Mouse (Mus musculus) neural tube, embryonic 13.5 days (tissue): Measurements from ENCODE around the gene L3mbtl2. TPM values are rescaled to one million over a fixed set of nuclear protein-coding genes. Genes with fewer than 3 reads are reported as not detected.

Experiments
- ATAC-seq: fragments of 200-750 bp; cut with Nextera tagmentation; 2 replicates; pipeline ENCODE4 v1.8.0; 2017; ENCODE audit warnings: low read depth, mild to moderate bottlenecking, moderate TSS enrichment, moderate library complexity
- H3K27ac ChIP-seq: fragments of 300-500 bp; sonication (generic); replicated peaks from 2 replicates; pipeline ENCODE4 v1.5.1; 2015; ENCODE audit warnings: moderate library complexity, mild to moderate bottlenecking, inconsistent platforms
- H3K27me3 ChIP-seq: fragments of 300-500 bp; sonication (generic); 2 replicates; pipeline ENCODE4 v1.6.1; 2015; ENCODE audit warnings: mild to moderate bottlenecking, inconsistent platforms
- H3K36me3 ChIP-seq: fragments of 300-500 bp; sonication (generic); 2 replicates; pipeline ENCODE4 v1.6.1; 2015; ENCODE audit warnings: mild to moderate bottlenecking, inconsistent platforms
- H3K4me1 ChIP-seq: fragments of 300-500 bp; sonication (generic); replicated peaks from 2 replicates; pipeline ENCODE4 v1.6.1; 2015; ENCODE audit warnings: inconsistent platforms
- H3K4me2 ChIP-seq: fragments of 300-500 bp; sonication (generic); 2 replicates; pipeline ENCODE4 v1.6.1; 2015; ENCODE audit warnings: inconsistent platforms, mild to moderate bottlenecking, moderate library complexity
- H3K4me3 ChIP-seq: fragments of 300-500 bp; sonication (generic); 2 replicates; pipeline ENCODE4 v1.5.1; 2015; ENCODE audit warnings: mild to moderate bottlenecking, inconsistent platforms
- H3K9ac ChIP-seq: fragments of 300-500 bp; sonication (generic); 2 replicates; pipeline ENCODE4 v1.6.1; 2015; ENCODE audit warnings: moderate library complexity, mild to moderate bottlenecking, inconsistent platforms
- H3K9me3 ChIP-seq: fragments of 300-500 bp; sonication (generic); 2 replicates; pipeline ENCODE4 v1.6.1; 2016; ENCODE audit warnings: inconsistent platforms
- WGBS: fragments of 180-500 bp; shearing (Covaris S2); methylation state at CpG from one replicate; pipeline ENCODE4 v1.1.7; 2015; 5-methylcytosine and 5-hydroxymethylcytosine counted together
- polyA plus RNA-seq: library from polyadenylated mRNA; unstranded; fragments of >200 nt; fragmentation: Nextera tagmentation; extraction: Ambion mirVana; gene quantifications from 2 replicates; pipeline ENCODE4 v1.2.1, GENCODE M21; 2015

L3mbtl2 gene
- polyA plus RNA-seq: 23.1 and 27.0 TPM in 2 replicates

DNA sequence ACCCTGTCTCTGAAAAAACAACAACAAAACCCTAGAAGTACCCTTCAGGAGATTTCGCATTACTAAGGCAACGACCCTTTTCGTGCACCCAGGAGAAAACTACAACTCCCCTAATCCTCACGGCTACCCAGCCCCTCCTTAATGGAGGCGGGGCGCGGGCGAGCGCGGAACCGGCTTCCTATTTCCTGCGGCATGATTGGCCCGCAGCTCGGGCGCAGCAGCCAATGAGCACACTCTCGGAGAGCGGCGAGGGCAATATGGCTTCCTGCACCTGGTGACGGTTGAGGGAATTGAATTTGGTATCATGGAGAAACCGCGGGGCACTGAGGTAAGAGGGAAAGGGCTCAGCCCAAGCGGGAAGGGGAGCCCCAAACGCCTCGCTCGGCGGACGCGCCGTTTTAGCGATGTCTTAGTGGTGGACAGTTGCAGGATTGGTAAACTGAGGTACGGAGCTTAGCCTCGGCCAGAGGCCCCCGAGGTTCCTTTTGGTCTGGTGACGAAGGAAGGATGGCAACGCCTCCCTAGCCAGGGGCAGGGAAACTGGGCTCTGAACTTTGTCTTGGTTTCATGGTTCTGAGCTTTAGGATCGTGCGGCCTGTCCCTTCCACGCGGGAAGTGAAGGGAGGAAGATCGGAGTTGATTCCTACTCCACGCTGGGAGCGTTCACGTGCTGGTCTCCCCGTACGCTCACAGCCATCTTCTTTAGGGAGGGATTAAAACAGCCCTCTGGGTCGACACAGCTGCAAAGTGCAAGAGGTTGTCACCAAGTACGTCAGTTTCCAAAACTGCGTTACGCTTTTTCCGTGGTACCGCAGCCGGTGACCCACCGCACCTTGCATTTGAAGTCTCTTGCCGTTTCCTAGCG, at the start of gene L3mbtl2:
Gene L3mbtl2 (plus strand): TSS at position 193 of the 865 bp plus-strand sequence.
- peak within 1 kb of the TSS; percentile 95 for H3K4me2 ChIP-seq
- under 1% methylated on average over 55 of the region's 55 CpGs for WGBS
- H3K27ac ChIP-seq: peak within 1 kb of the TSS; percentile 56; the same call in 1 of the 2 replicates
- H3K27me3 ChIP-seq: no peaks in the 10 kb centered on the region
- H3K9ac ChIP-seq: peak within 1 kb of the TSS; percentile 81
- H3K4me3 ChIP-seq: peak within 1 kb of the TSS; percentile 91
- ATAC-seq: peak; percentile 99
- peaks cover 10% of the 10 kb centered on the region for H3K4me1 ChIP-seq
- peaks cover 22% of the 10 kb centered on the region for H3K36me3 ChIP-seq
- no peaks in the 10 kb centered on the region for H3K9me3 ChIP-seq

DNA sequence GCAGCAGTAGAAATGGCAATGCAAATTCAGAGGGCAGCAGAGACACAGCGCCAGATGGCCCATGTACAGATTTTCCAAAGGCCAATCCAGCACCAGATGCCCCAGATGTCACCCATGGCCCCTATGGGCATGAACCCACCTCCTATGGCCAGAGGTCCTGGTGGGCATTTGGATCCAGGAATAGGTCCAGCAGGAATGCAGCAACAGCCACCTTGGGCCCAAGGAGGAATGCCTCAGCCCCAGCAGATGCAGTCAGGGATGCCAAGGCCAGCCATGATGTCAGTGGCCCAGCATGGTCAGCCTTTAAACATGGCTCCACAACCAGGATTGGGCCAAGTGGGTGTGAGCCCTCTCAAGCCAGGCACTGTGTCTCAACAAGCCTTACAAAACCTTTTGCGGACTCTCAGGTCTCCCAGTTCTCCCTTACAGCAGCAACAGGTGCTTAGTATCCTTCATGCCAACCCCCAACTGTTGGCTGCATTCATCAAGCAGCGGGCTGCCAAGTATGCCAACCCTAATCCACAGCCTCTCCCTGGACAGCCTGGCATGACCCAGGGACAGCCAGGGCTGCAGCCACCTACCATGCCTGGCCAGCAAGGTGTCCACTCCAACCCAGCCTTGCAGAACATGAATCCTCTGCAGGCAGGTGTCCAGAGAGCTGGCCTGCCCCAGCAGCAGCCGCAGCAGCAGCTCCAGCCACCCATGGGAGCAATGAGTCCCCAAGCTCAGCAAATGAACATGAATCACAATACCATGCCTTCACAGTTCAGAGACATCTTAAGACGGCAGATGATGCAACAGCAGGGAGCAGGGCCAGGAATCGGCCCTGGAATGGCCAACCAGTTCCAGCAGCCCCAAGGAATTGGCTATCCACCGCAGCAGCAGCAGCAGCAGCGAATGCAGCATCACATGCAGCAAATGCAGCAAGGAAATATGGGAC, 13.9 kb upstream of the L3mbtl2 start:
- H3K36me3 ChIP-seq: peaks cover 78% of the 10 kb centered on the region
- no peak overlapping the region for H3K9ac ChIP-seq
- 0 out of 2 replicates have a peak, but pooled peaks cover 3% of the 10 kb centered on the region for H3K9me3 ChIP-seq
- 92% methylated on average over 8 of the region's 8 CpGs for WGBS
- H3K27me3 ChIP-seq: no peaks in the 10 kb centered on the region
- H3K4me2 ChIP-seq: no peak overlapping the region
- no peaks in the 10 kb centered on the region for H3K4me1 ChIP-seq
- no peak overlapping the region for H3K27ac ChIP-seq
- no peak for ATAC-seq
- no peak overlapping the region for H3K4me3 ChIP-seq

DNA sequence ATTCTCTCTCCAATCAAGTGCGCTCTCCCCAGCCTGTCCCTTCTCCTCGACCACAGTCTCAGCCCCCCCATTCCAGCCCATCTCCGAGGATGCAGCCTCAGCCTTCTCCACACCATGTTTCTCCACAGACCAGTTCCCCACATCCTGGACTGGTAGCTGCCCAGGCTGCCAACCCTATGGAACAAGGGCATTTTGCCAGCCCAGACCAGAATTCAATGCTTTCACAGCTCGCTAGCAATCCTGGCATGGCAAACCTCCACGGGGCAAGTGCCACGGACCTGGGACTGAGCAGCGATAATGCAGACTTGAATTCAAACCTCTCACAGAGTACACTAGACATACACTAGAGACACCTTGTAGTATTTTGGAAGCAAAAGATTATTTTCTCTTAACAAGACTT, 13.1 kb upstream of the L3mbtl2 start:
- H3K27me3 ChIP-seq: no peaks in the 10 kb centered on the region
- no peaks in the 10 kb centered on the region for H3K4me1 ChIP-seq
- H3K9me3 ChIP-seq: 0 out of 2 replicates have a peak, but pooled peaks cover 3% of the 10 kb centered on the region
- peaks cover 69% of the 10 kb centered on the region for H3K36me3 ChIP-seq
- 83% methylated on average over 7 of the region's 7 CpGs for WGBS
- H3K4me2 ChIP-seq: no peak overlapping the region
- no peak overlapping the region for H3K27ac ChIP-seq
- no peak overlapping the region for H3K9ac ChIP-seq
- no peak for ATAC-seq
- H3K4me3 ChIP-seq: no peak overlapping the region

GRCm38 (mm10) chr15:81661701-81662100, 2.0 kb upstream of the L3mbtl2 start:
- Histone ChIP-seq H3K27me3 (no peaks in the 10 kb centered on the region), H3K27ac (no peak overlapping the region), H3K4me3 (no peak overlapping the region), H3K4me2 (no peak overlapping the region), H3K4me1 (peaks cover 10% of the 10 kb centered on the region), H3K9me3 (no peaks in the 10 kb centered on the region), H3K9ac (no peak overlapping the region), H3K36me3 (no peaks in the 10 kb centered on the region)
- 95% methylated on average over 2 of the region's 2 CpGs for WGBS
- ATAC-seq: no peak

- peak overlapping the region; percentile 95 for H3K4me2 ChIP-seq
- H3K4me1 ChIP-seq: peaks cover 10% of the 10 kb centered on the region
- H3K36me3 ChIP-seq: peaks cover 15% of the 10 kb centered on the region
- H3K27ac ChIP-seq: no peak overlapping the region
- H3K4me3 ChIP-seq: peak overlapping the region; percentile 91
- no peaks in the 10 kb centered on the region for H3K9me3 ChIP-seq
- 0 out of 2 replicates have a peak, but pooled peaks have one; percentile 8 for ATAC-seq
- WGBS: 74% methylated on average over 10 of the region's 10 CpGs
- no peaks in the 10 kb centered on the region for H3K27me3 ChIP-seq
- no peak overlapping the region for H3K9ac ChIP-seq
These were observed 408 bp upstream of the L3mbtl2 start for GRCm38 (mm10) chr15:81663281-81663680.

- Histone ChIP-seq H3K4me3 (no peak overlapping the region), H3K27me3 (no peaks in the 10 kb centered on the region), H3K9me3 (no peaks in the 10 kb centered on the region), H3K4me2 (no peak overlapping the region), H3K27ac (no peak overlapping the region), H3K36me3 (peaks cover 47% of the 10 kb centered on the region), H3K9ac (no peak overlapping the region), H3K4me1 (peaks cover 10% of the 10 kb centered on the region)
- no peak for ATAC-seq
- 87% methylated on average over 10 of the region's 10 CpGs for WGBS
These were observed 3.3 kb downstream of the L3mbtl2 start for GRCm38 (mm10) chr15:81666957-81667356.

- peaks cover 67% of the 10 kb centered on the region for H3K36me3 ChIP-seq
- H3K9me3 ChIP-seq: no peaks in the 10 kb centered on the region
- ATAC-seq: peak; percentile 27; the same call in 1 of the 2 replicates
- no peak overlapping the region for H3K4me2 ChIP-seq
- 83% methylated on average over 4 of the region's 4 CpGs for WGBS
- H3K4me1 ChIP-seq: peaks cover under 1% of the 10 kb centered on the region; the same call in 1 of the 2 replicates
- no peak overlapping the region for H3K27ac ChIP-seq
- no peak overlapping the region for H3K9ac ChIP-seq
- H3K4me3 ChIP-seq: no peak overlapping the region
- no peaks in the 10 kb centered on the region for H3K27me3 ChIP-seq
These were observed 6.5 kb downstream of the L3mbtl2 start for GRCm38 (mm10) chr15:81670231-81670640.

DNA sequence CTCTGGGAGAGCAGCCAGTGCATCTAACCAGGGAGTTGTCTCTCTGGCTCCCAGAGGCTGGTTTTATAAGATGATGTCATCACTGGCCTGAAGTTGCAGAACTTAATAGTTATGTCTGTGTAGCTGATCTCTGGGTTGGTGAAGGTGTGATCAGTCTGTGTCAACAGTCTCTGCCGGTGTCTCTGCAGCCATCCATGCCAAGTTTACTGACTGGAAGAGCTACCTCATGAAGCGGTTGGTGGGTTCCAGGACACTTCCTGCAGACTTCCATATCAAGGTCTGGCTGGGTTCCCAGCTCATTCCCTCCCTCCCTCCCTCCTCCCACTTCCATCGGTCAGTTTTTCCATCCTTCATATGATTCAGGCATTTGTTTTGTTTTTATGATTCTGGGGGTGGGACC, 12.9 kb downstream of the L3mbtl2 start:
- no peak for ATAC-seq
- H3K27me3 ChIP-seq: no peaks in the 10 kb centered on the region
- no peak overlapping the region for H3K4me2 ChIP-seq
- no peaks in the 10 kb centered on the region for H3K4me1 ChIP-seq
- H3K27ac ChIP-seq: no peak overlapping the region
- H3K36me3 ChIP-seq: peaks cover 75% of the 10 kb centered on the region
- H3K9me3 ChIP-seq: no peaks in the 10 kb centered on the region
- 93% methylated on average over 3 of the region's 3 CpGs for WGBS
- H3K4me3 ChIP-seq: no peak overlapping the region
- no peak overlapping the region for H3K9ac ChIP-seq

DNA sequence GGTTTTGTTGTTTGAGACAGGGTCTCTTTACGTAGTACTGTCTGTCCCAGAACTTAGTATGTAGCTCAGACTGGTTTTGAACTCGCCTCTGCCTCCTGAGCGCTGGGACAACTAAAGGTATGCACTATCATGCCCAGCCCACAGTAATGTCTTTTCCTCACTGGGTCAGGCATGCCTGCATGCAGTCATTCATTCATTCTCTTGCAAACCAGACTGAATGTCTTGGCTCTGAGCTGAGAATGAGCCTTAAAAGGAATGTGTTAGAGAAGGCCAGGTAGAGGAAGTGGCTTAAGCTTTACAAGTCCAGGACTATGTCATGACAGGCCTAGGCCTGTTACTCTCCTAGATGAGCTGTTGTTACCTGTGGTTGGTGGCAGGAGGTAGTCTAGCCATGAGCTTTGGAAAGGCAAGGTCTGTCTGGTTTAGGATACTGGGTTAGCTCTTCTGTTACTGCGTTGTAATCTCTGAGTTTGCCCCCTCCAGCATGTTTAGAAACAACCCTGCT, 16.7 kb downstream of the L3mbtl2 start:
- 97% methylated on average over 4 of the region's 4 CpGs for WGBS
- peaks cover 89% of the 10 kb centered on the region for H3K36me3 ChIP-seq
- no peaks in the 10 kb centered on the region for H3K27me3 ChIP-seq
- H3K9me3 ChIP-seq: no peaks in the 10 kb centered on the region
- no peak overlapping the region for H3K4me3 ChIP-seq
- H3K27ac ChIP-seq: no peak overlapping the region
- no peaks in the 10 kb centered on the region for H3K4me1 ChIP-seq
- ATAC-seq: no peak
- no peak overlapping the region for H3K9ac ChIP-seq
- H3K4me2 ChIP-seq: no peak overlapping the region

GRCm38 (mm10) chr15:81693366-81693966, 29.8 kb downstream of the L3mbtl2 start:
- Histone ChIP-seq H3K36me3 (peaks cover 3% of the 10 kb centered on the region; the same call in 1 of the 2 replicates), H3K9ac (peak overlapping the region; percentile 79), H3K9me3 (no peaks in the 10 kb centered on the region), H3K4me1 (peaks cover 25% of the 10 kb centered on the region), H3K27ac (no peak overlapping the region), H3K4me2 (peak overlapping the region; percentile 85), H3K27me3 (peaks cover 57% of the 10 kb centered on the region), H3K4me3 (peak overlapping the region; percentile 53)
- ATAC-seq: peak; percentile 7; the same call in 1 of the 2 replicates
- 5% methylated on average over 41 of the region's 41 CpGs for WGBS
